Mouse (Mus musculus) layer of hippocampus, adult 9-11 months (tissue): Measurements from ENCODE around the gene Olfr575.

ENCODE experiments used
- DNase-seq: peaks from one replicate; pipeline ENCODE4 v3.0.0; 2022

Gene Olfr575

DNA sequence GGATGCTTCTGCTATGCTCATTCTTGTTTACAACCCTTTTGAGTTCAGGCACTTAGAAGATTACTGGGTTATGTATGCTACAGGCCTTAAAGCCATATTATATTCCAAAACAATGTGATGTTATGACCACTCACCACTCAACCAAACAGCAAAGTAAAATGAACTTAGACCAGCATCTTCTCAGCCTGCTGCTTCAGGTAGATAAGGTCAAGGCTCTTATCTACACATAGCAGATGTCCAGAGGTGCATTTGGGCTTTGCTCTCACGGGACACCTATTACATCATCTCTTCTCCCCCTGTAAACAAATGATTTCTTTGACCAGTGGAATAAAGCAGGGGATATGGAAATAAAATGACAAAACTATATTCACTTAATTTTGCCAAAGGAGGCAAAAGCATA, at the start of gene Olfr575:
Gene Olfr575, minus strand, starts transcription at position 183 of the 400 bp plus-strand sequence.
- no peak for DNase-seq

DNA sequence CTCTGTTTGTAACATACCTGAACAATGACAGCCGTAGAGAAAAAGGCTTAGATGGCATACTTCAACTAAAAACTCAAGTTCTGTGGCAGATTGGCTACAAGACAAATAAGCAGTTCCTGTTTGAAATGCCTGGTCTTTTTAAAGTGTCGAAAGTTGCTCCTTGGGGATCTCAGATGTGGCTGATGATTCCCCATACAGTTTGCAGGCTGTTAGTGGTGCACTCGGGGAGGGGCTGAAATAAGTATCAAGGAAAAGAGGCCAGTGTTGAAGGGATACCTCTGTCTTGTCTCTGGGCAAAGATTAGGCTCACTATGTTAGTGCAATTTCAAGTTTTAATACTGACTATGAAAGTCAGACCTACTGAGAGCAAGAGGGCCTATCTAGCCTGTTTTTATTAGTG, 30.6 kb upstream of the Olfr575 start, which contains the start of gene Olfr578:
Gene Olfr578, minus strand, starts transcription at position 101 of the 400 bp plus-strand sequence.
- no peak for DNase-seq

DNA sequence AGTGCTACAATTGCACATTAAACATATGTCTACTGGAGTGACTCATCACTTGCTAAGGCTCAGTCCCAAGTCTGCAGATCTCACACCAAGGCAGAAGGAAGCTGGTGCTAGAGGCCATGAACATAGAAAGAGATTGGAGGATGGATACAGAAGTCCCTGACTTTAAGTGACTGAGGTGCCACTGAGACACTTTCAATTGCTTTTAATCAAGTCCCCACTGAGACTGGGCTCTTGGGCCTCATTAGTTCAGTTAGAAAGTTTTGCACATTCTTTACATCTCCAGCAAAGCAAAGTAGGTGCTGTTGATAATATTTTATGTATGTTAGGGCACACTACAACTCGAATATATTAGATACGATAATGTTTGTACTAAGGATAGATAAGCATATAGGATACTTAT, 17.3 kb upstream of the Olfr575 start, which contains the start of gene Olfr577:
Gene Olfr577, minus strand, starts transcription at position 101 of the 400 bp plus-strand sequence.
- DNase-seq, result no peak

DNA sequence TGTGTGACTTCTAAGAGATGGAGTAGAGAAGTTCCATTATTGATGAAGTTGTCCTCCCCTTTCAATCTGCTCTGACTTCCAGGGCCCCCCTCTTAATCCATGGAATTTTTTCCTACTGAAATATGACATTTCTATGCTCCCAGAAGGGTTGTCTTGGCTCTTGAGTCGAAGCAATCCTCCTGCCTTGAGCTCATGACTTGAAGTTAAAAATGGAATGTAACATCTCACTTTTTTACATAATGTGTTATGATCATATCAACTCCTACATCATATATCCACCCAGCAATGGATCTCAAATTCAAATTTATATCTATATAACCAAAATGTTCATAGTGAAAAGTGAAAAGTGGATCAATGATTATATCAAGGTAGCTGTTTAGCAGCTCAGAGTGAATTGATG, 15.8 kb upstream of the Olfr575 start:
- DNase-seq, result no peak

DNA sequence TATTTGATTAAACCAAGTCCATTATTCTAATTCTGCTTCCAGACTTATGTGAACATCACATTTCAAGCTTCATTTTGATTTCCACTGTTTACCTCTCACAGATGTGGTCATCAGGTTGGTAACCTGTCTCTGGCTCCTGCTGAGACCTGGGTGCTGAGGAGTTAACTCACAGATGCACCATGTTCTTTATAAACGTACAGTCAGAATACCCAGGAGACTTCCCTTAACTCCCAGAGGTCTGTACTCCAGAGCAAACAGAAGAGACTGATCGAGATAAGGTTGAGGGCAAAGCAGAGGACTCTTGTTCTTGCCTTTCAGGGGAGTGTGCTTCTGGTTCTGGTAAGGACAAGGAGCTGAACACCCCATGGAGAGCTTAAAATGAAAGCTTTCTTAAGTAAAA, 3.8 kb upstream of the Olfr575 start, which contains the start of gene Olfr576:
Gene Olfr576, plus strand, starts transcription at position 301 of the 400 bp plus-strand sequence.
- DNase-seq, result no peak

DNA sequence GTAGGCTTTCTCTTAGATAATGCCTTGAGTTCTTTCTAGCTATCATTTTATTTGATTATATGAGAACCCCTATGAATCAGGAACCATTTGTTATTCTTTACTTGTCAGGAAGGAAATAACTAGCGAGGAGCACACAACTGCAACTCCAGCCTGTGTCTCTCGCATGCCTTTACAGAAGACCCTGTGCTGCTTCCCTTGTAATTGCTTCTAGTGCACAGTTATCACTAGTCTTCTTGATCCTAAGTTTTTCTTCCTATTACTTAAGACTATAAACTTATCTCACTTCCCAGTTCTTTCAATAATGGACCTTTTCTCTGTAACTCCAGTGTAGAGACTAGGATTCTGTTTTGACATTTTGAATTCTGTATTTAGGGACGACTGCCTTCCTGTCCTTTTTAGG, 438 bp downstream of the Olfr575 start:
- no peak for DNase-seq

DNA sequence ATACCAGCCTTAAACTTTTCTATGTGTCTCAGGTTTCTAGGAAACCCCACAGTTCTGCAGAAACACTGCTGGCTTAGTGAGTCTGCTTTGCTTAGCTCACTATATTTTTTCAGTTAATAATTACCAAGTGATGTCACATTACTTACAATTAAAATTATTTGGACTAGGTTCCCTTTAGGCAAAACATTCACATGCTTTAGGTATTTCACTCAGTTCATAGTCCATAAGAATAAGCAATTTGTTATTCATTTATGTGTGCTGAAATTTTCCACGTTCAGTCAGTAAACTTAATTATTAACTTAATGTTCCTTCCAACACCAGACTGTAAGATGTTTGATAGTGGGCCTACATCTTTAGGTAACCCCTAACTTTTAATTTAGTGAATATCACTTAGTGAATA, 7.8 kb downstream of the Olfr575 start:
- DNase-seq, result no peak

DNA sequence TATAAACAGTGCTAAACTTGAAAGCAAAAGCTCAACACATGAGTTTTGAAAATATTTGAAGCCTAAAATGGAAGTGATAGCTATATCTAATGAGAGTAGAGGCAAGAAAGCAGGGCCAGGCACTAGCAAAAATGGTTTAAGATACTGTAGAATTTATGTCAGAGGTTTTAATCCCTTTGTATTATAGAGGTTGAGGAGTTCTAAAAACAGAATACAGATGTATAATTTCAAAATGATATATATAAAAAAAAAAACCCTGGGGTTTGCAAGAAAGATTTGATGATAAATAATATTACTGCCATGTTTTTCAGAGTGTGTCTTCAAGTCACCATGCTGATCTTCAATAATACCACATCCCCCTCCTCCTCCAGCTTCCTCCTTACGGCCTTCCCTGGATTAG, 10.4 kb downstream of the Olfr575 start, which contains the start of gene Olfr574:
Gene Olfr574, plus strand, starts transcription at position 301 of the 400 bp plus-strand sequence.
- no peak for DNase-seq

DNA sequence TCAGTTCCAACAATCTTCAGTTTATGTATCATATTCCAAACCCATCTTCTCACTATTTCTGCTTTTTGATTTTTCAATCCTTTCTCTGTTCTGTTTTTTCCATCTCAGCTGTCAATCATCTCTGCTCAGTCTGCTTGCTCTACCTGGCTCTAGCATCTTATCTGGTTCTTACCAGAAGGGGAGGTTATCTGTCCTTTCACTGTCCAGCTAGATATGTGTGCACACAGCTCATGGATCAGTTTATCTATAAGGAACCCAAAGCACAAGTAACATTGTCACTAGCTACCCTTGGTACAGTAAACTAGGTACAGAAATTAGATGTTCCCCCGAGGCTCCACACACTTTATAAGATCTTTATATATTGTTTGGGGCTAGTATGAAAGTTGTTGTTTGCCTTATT, 15.2 kb downstream of the Olfr575 start:
- DNase-seq, result no peak

DNA sequence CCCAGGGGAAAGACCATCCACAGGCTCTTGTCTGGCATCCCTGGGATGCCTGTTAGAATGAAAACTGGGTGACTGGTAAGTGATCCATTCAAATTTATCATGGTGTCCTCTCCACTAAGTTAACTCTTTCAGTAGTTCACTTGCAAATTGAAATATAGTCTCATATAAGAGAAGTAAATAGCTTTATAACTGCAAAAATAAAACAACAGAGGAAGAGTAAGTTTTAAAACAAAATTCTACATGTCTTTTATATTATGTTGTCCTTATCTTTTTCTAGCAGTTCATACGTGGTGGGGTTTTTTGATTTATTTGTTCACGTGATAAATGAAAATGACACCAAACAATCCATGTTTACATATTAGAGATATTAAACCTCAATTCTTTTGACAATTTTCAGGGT, 16.1 kb downstream of the Olfr575 start, which contains the start of gene Olfr573-ps1:
Gene Olfr573-ps1, minus strand, starts transcription at position 101 of the 400 bp plus-strand sequence.
- no peak for DNase-seq

DNA sequence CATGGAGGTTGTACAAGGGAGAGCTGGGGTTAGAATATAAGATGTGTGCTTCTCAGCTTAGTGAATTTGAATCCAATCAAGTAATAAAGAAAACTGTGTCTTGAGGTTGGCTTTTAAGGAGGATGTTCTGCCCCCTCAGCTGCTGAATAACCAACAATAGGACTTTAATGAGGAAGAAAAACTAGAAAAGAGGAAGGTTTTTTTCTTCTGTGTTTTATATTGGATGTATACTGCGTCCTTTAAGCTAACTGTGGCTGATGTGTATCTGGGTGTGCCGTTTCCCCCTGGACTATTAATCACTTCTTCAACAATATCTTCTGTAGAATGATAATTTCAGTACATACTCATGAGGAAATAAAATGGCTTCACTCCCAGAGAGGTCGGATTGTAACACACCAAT, 31.5 kb downstream of the Olfr575 start:
- no peak for DNase-seq

DNA sequence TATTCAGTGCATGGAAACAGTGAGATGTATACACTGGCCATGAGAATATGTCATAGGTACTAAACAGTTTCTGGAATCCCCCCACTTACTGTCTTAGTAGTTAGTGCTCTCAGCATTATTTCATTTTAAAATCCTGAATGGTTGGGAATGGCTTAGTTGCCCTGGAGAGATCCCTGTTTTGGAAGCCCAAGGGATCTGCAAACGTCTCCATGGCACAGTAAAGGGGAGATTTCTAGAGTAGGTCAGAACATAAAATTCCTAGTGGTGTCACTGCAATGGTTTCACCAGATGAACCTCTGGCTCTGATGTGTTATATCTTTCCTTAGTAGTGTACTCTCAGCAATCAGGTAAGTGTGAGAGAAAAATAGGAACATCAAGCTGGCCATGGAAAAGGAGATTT, 34.5 kb downstream of the Olfr575 start, which contains the start of gene Olfr572:
Gene Olfr572, plus strand, starts transcription at position 301 of the 400 bp plus-strand sequence.
- no peak for DNase-seq

DNA sequence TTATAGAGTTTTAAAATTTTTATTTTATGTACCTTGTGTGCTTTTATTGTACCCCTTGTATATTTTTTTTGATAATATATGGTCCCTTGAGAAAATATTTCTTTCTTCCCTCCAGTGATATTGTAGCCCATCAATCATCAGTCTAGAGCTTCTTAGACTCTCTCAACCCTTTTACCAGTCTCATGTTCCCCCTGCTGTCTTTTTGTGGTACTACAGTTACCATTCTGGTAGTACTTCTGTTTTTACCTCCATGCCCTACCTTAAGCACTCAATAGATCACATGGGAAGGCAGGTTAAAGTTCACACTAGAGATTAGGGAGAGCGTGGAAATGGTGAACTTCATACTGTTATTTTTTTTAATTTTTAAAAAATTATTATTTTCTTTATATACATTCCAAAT, 38.9 kb downstream of the Olfr575 start:
- no peak for DNase-seq

DNA sequence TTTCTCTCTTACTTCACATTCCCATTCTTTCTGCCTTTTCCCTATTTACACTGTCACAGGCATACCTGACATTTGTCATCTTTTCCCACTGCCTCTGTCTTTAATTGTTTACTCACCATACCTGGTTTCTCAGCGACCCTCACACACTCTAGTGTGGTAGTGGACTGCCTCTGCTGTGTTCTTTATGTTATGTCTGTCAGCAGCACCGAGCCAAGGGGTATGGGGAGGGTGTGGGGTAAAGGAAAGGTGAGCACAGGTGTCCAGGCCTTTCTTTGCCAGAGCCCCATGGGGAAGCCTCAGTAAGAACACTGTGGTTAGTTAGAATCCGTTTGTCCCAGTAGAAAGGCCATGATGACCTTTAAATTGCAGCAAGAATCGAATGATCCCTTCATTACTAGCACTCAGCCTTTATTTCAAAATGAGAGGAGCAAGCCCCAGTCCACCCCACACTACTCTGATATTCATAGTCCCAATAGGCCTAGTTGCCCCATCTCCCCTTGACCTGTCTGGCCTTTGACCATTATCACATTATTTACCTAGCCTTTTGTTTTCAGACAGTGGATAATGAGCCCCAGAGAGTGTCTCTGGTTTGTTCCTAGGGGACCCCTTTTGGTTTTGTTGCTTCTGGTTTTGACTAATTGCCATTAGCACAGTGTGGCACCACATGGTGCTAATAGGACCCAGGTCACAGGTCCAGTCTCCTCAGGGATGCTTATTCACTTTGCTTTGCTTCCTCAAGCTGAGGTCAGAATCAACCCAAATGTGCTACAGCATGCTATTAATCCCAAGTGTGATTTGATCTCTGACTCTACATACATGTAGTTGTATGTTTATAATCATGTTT, 41.3 kb downstream of the Olfr575 start, which contains the start of gene Olfr571:
Gene Olfr571, minus strand, starts transcription at position 505 of the 844 bp plus-strand sequence.
- DNase-seq, result no peak

DNA sequence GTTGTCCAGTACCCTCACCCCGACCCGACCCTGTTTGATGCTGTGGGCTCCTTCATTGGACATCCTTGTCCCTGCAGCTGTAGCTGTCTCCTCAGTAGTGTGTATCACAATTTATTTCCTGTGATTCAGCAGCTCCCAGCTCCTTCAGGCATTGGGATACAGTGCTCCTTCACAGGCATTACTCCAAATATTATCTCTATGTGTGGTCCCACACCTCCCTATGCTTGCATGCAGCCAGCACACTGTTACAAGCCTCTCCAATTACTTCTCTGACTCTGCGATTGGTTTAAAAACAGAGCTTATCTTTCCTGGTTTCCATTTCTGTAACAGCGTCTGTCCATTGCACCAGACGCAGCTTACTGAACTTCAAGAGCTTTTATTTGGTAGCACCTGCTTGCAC, 42.2 kb downstream of the Olfr575 start:
- no peak for DNase-seq

DNA sequence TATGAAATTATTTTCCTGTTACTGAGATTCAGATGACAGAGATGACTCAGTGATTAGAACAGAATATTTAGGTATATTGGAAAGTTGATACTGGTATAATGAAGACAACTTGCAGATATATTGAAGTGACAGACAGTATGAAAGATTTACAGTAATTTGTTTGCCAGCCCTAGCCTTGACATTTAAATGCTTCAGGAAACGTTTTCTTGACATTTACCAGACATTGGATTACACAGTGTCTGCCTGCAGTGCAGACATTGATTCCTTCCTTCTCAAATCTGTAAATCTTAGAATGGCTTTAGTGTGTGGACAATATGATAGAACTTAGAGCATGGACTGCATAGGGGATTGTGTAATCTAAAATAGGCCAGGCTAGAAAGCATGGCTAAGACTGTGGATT, 43.3 kb downstream of the Olfr575 start:
- DNase-seq, result no peak
